Mouse (Mus musculus): ENCODE measurements at regions not wholly inside any gene's neighbourhood (a gene's known extent, or its start where the extent isn't known, plus 50 kb on each side); places are given as distances from the start of the nearest gene placed in this dataset.

DNA sequence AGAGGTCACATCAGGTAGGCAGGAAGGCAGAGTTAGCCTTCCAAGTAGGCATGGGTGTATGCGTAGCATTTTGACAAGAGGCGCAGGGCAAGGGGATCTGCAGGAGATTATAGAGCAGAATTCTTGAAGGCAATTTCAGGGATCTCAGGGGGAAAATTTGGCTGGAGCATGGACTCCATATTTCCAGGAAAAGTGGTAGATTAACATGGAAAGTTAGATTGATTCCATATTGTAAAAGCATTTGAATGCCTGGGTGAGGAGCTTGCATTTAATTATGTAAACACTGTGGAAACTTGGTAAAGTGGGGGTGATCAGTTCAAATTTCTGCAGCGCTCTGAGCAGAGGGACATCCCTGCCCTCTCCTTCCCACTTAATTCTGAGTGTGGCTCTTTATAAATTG is 146.7 kb downstream of the Pax3 start:
- no peak for DNase-seq

DNA sequence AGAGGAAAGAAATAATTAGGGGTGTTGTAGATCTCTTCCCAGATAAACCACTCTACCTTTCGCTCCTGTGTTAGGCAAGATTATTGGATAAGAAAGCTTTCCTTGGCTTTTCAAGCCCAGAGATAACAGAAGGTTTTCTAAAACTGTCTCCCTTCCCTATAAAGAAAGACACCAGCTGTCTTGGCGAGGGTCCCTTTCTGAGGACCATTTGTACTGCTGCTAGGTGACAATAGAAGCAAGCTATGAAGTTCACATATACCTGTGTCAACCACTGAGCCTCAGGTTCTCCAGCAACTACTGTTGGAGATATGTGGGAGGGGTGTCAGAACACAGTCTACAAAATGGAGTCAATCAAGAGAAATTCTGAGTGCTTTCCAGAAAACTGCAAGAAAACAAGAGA is 164.6 kb downstream of the Pax3 start:
- DNase-seq: no peak

DNA sequence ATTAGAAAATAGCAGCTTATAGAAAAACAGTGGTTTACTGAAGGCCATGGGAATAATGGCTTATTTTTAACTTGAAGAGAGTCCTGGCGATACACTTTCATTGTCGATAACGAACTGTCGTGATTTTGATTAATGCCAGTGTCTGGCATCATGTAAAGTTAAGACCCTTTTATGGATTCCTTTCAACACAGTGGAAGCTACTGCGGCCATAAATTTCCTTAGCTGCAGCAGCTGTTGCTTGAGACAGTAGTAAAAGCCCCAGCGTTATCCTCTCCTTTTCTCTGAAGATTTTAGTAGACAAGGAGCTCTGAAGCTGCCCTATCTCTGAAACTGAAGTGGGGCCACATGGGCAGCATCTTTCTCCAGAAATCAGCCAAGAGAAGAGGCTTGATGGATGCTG is 175.2 kb downstream of the Pax3 start:
- no peak for DNase-seq

DNA sequence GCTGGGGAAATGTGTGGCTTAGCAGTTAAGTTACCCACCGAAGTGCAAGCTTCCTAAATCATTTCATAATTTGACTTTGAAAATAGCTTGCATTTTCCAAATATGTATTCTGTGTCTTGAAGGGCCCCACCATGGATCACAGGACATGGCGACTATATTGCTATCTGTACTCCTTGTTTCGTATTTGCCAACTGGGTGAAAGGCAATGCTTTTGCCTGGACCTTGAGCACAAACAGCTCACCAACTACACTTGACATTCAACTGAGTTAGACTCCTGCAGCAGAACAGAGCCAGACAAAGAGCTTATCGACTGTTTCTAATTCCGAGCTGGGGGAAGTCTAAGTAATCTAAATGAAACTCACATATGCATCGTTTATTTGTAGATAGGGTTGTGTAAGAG is 175.9 kb downstream of the Pax3 start:
- DNase-seq: no peak

DNA sequence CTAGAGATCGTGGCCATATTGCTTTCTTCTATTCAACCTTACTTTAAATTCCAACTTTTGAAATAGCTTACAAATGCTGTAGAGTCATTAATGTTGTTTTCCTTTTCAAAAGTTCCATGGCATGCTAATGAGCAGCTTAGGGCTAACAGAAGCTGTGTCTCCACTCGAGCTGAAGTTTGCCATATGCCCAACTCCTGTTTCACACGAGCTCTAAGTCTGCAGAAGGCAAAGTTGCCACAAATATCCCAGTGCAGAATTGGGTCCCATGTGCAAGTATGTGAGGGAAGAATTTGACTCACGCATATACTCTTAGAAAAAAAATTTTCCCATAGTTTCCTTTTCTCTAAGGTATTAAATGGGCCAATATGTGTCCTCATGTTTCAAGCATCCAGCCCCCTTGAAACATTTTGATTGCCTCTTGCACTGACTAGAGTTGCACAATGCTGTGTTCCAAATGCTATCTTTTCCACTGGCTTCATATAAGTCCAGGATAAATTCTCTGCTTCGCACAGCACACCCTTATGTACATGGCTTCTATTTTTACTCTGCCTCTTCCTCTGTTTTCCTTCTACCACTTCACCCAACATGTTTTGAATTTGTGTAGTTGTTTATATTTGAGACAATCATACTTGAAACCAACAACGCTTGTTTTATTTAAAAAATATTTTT is 178.9 kb downstream of the Pax3 start:
- DNase-seq: no peak

DNA sequence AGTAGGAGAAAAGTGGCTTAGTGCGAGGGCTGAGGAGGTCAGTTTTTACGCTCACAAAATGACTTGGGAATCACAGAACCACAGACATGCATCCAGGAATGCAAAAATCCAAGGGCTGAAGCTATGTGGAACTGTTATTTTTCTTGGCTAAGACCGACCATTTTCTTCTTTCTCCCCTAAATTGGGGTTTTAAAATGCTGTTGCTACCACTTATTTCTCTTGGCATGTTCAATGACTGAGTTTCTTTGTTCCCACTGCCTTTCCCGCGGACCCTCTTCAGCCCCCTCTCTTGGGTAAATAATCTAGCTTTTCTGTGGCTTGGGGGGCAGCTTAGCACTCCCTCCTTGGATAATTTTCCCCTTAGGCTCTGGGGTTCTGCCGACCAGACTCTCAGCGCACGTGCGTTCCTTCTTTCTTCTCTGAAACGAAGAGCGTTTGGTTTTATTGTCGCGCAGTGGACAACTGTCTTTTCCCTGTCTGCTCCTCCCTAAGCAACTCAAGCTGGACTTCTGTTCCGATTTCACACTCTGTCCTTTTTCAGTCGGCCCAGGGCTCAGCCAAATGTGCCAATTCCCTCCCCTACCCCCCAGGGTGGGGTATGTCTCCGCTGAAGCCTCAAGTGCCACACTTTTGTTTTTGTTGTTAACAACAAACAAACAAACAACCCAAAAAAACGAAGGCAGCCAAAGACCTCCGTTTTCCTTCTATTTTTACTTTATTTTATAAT is 180.2 kb downstream of the Pax3 start:
- no peak for DNase-seq

DNA sequence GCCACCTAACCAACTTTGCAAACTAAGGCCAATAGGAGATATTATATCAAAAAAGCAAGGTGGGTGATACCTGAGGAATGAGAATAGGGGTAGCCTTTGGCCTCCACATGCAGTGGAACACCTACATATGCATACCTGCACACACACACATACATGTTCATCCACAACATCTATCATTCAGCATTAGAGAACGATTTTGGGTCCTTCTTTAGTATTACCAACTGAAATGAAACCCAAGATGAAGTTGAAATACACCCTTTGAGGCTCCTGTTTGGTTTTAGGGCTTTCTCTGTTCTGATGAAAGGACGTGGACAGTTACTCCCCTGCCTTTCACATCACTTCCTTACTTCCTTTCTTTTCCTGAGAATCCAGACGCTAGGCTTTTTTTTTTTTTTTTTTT is 180.9 kb downstream of the Pax3 start:
- no peak for DNase-seq

DNA sequence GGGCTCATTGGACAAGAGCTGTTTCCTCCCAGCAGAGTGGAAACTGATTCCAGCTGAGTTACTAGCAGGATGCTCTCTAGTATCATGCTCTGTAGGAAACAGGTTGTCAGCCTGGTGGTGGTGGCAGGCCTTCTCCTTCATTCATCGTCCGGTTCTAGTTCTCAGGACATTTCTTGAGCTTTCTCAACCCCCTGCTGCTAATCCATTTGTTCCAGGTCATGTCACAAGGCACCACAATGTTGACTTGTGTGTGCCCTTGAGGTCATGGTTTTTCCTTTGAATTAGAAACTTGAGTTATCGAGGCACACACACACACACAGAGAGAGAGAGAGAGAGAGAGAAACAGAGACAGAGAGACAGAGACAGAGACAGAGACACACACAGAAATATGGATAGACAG is 183.5 kb downstream of the Pax3 start:
- no peak for DNase-seq

DNA sequence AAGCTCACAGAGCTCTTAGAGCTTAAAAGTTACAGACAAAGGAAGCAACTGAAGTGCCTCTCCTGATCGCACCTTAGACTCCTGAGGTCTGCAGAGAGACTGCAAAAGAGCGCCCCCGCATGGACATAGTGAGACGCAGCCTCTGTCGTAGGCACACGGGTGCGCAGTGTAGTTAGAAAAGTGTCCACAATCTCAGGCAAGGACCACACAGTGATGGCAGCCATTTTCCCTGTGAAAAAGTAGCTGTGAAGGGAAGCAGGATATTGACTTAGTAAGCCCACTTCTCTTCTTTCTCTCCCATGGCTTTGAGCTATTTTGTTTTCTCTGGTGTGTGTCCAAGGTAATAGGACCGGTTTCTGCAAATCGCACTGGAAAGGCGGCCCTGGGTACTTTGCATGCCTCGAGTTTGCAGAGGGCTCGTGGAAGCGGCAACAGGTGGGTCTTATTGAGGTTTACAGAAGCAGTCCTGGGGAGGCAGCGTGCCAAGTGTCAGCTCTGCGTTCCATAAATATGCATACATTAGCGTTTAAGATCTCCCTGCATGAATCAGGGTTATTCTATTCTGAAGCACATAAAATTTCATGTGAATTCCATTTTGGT is 188.0 kb downstream of the Pax3 start:
- peak; percentile 55 for DNase-seq

DNA sequence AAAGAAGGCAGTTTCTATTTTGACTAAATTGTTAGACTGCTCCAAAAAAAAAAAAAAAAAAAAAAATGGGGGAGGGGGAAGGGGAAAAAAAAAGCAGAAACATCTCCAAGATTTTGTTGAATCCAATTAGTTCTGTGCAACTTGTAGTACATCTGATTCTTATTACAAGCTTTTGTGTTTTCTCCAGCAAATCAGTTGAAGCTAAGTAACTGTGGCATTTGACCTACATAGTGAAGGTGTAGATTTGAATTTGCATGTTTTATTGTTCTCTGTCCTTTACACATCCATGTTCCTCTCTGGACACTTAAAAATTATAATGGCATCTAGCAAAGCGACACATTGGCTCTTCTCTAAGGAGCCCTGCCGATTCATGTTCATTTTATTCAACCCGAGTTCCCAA is 192.6 kb downstream of the Pax3 start:
- no peak for DNase-seq

DNA sequence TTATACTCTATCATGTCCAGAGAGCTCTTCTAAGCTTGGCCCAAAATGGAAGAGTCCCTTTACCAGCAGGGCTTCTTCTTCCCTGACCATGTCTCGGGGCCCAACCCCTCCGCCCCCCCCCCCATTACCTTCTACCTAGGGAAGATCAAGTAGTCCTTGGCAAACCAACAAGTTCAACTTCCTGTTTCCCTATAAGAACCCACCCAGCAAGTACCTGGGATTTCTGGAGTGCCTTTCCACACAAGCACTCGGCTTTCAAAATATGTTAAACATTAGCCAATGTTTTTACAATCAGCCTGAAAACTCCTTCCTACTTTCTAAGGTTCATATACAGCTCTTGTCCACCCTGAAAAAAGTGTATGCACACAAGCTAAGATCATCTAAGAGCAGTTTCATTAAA is 198.2 kb downstream of the Pax3 start:
- no peak for DNase-seq

DNA sequence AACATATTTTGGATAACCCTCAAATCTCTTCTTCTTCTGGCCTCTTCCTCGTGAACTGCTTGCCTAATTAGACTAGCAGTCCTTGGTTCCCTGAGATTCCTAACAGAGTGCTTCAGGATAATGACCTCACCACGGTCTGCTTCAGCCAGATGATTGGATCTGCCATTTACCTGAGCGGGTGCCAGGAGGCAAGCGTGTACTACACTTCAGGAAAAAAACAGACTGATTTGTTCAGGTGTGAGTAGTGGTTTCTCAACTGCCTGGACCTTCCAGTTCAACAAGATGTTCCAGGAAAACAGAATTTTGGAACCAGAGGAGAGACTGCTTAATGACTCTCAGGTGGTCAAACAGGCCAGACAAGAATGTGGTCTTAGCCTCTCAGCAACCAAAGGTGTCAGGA is 215.4 kb downstream of the Pax3 start:
- DNase-seq: no peak

DNA sequence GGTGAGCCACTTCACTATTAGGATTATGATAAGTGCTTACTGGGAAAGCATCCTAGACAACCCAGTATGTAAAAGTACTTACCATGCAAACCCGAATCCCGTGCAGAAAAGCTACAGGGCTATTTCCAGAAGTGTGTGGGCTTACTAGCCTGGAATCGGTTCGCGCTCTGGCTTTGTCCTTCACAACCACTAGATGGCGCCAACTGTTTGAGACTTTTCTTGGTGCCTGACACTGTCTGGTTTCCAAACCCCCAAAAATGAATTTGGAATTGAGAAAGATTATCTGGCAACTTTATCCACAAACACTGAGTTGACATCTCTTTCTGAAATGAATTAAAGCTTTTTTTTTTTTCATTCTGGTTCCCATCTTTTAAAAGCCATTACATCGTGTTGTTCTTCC is 218.2 kb downstream of the Pax3 start:
- DNase-seq: peak; percentile 42

DNA sequence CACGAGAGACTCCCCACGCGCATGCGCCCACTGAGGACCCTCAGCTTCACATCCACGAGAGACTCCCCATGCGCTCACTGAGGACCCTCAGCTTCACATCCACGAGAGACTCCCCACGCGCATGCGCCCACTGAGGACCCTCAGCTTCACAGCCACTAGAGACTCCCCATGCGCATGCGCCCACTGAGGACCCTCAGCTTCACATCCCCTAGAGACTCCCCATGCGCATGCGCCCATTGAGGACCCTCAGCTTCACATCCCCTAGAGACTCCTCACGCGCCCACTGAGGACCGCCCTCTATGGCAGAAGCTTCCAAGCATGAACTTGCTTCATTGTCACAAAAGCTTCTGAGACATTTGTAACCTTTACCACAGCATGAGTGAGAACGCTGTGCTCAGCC is 221.0 kb downstream of the Pax3 start:
- no peak for DNase-seq

DNA sequence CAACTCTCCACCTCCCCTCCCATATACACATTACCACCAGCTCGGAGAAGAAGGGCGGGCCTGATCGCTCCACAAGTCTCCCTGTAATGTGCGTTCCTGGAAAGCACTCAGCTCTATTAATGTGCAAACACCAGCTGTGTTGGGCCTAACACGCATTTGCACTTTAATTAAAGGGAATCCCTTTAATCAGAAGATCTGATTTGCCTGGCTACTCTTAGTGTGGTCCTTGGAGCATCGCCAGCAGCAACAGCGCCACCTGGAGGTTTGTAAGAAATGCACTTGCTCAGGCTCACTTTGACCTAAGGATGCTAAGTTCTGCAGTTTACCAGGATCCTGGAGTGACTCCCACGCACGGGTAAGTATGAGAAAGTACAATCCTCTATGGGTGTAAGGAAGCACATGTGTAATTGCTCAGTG is 224.6 kb downstream of the Pax3 start:
- DNase-seq: peak; percentile 70

DNA sequence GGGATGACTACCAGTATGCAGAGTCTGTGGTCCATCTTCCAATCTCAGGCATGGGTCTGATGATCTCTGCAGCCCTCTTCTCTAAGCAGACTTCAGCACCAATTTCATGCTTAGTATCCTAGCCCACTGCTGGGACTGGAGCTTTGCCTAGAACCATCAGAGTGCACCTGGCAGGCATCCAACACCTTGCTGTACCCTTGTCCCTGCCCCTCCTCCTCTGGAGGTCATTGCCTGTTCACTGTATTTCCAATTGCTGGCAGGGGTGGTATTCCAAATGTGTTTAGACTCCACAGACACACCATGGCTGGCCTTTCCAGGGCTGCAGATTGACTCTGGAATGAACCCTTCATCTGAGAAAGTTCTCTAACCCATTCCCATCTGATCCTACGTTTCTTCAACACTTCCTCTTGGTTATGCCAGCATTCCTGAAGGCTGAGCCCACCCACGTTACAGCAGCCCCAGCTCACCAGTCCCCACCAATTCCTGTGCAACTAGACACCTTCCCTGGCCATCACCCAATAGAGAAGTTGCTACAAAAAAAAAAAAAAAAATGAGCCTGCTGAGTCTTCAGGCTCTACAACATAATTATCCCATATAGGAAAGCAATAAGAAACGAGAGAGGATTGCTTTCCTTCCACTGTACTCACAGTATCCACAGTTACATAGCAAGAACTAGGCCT is 232.1 kb downstream of the Pax3 start:
- peak; percentile 42 for DNase-seq

DNA sequence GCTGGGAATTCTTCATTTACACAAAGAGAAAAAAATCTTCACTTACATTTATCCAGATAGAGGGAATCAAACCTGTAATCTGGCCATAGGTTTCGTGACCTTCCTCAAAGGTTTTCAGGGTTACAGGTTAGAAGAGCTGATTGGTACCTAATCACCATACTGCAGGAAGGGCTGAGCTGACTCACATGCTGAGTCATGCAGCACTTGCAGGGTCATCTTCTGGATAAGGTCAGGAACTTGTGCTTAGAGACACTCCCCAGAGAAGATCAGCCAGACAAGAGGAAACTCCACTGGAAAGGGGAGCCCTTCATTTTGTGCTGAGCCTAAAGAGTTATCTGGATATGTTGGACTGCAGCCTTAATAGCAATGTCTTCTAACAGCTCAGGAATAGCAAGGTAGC is 237.6 kb downstream of the Pax3 start:
- DNase-seq: peak; percentile 53

DNA sequence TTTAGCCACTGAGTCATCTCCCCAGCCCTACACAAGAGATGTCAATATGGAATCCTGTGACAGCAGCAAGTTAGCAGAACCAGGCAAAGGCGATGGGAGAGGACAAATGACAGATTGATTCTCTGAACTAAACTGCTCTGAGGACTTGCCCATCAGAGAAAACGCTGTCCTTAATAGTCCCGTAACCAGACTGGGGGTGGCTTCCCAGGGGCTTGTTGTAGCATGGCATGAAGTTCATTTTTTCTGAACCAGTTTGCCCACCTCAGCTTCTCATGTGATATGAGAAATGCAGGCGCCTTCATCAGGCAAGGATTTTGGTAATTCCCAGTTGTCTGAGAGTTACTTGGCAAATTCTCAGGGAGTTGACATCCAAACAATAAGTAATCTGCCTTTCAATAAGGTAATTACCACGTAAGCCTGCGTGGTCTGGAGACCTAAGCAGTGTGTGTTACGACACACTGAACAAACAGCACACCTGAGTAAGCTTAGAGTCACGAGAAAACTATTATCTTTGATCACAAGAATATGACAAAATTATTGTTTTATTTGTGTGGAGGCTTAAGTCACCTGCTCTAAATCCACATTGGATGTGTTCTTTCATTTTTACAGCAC is 239.7 kb downstream of the Pax3 start:
- DNase-seq: no peak

DNA sequence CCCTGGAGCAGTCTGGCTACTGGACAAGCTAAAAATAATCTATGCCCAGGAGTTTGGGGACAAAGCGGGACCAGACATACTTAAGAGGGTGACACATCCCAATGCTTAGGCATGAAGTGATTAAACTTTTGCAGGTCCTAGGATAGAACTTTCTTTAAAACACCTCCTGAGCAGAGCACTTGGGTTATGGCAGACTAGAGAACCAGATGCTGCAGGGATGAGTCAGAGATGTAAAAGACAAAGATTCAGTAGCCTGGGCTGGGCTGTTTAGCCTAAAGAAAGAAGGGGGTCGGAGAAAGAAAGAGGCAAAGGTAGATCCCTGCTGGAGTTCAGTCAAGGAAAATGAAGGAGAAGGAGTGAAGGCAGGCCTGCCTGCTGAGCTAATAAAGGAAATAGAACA is 249.0 kb downstream of the Pax3 start:
- DNase-seq: no peak

DNA sequence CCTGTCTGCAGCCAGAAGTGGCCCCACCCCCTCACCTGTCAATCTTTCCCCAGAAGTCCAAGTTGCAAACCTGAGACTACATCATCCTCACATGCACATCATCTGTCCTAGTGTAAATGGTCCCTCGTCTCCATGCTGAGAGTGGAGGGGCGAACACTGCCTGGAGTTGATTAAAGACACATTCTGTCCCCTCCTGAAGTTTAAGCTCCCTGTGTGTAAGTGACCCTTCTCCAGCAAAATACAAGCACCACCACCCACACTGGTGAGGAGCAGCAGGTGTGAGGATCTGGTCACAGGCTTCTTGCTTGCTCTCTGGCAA is 252.6 kb downstream of the Pax3 start:
- DNase-seq: no peak

DNA sequence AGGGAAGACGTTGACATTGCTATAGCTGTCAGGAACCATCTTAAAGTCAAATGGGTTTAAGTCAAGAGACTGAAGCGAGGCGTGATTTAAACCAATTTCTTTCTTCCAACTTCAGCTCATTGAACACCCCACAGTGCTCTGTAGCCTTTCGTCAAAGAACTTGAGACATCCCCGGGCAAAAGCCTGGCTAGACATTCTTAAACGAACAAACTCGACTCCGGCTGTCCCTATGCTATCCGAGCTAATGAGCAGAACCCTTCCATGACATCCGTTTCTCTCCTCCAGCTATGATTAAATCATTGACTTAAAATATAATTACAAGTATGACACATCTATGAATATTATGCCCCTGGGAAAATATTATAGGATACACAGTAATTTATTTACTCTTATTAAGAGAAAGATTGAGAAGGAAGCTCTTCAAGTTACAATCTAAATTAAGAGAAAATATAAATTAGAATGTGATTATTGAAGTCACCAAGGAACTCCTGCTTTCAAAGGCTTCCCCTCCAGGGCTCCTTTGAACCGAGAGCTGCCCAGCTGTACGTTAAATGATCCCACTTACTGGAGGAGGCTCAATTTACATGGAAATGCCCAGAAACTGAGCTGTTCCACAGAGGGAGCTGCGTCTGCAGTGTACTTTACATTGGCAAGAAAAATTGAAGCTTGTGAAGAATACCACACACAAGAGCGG is 253.2 kb downstream of the Pax3 start:
- DNase-seq: no peak

DNA sequence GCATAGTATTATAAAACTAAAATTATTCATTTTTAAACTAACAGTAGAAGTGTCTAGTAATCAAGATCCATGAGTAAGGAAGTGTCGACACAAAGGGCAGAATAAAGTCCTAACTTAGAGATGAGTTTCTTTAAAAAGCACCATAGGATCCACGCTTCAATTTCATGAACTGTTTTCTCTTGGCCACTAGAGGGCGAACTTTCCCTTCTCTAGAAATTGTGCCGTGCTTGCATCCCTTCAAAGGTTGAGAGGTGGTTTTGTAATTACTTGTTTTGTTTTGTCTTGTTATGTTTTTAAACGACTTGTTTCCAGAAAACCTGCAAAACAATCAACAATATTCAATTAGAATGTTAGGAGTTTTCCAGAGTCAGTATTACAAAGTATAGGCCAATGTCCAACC is 253.8 kb downstream of the Pax3 start:
- no peak for DNase-seq
